In genomic region chr11:102375196-102376173, GRCm38 (mm10) we compare ENCODE assay signal across 8 mouse cellular contexts. TPM values are rescaled to one million over a fixed set of nuclear protein-coding genes. Genes with fewer than 3 reads are reported as not detected.
DNase-seq lines count a peak whose midpoint lies in the region; ATAC-seq and TF ChIP-seq lines count a peak whose summit lies in the region.

No protein-coding gene starts in this region.

- H3K4me2 ChIP-seq in lung, embryonic 15.5 days = peak overlapping the region; percentile 50

- H3K4me3 ChIP-seq in heart, adult 2 months = peak overlapping the region; percentile 28
- H3K4me3 ChIP-seq in kidney, adult 2 months (ENCODE audit: insufficient read depth, low read depth, low read length) = no peak overlapping the region
- peak overlapping the region; percentile 17 for H3K4me3 ChIP-seq in lung, embryonic 15.5 days
- H3K4me3 ChIP-seq in spleen, adult 2 months (ENCODE audit: extremely low read depth, insufficient read depth, insufficient read length) = no peak overlapping the region

- TF ChIP-seq EP300 in heart, adult 2 months (IDR thresholded peaks at IDR 0.05; ENCODE audit: insufficient read depth, low read depth, low read length) = no peak

- no peak for TF ChIP-seq CTCF in heart, adult 2 months (IDR thresholded peaks at IDR 0.05)
- no peak for TF ChIP-seq CTCF in kidney, adult 2 months (conservative IDR thresholded peaks at IDR 0.05; ENCODE audit: insufficient read depth, insufficient read length, low read depth, low read length)
- no peak for TF ChIP-seq CTCF in spleen, adult 2 months (IDR thresholded peaks at IDR 0.05; ENCODE audit: extremely low read depth, insufficient read depth, insufficient read length, insufficient replicate concordance)

- TF ChIP-seq POLR2A in heart, adult 2 months (IDR thresholded peaks at IDR 0.05; ENCODE audit: insufficient read depth, low read depth, low read length) = no peak
- TF ChIP-seq POLR2A in kidney, adult 2 months (IDR thresholded peaks at IDR 0.05; ENCODE audit: low read depth, low read length) = peak; percentile 15
- TF ChIP-seq POLR2A in spleen, adult 2 months (IDR thresholded peaks at IDR 0.05; ENCODE audit: low read depth, low read length) = no peak

- H3K27ac ChIP-seq in heart, adult 2 months = peak overlapping the region; percentile 51
- peak overlapping the region; percentile 82 for H3K27ac ChIP-seq in kidney, adult 2 months (ENCODE audit: insufficient read depth, low read depth, low read length)
- no peak overlapping the region for H3K27ac ChIP-seq in lung, embryonic 15.5 days
- H3K27ac ChIP-seq in spleen, adult 2 months (ENCODE audit: insufficient read depth, low read length) = peak overlapping the region; percentile 31; the same call in 1 of the 2 replicates

- no peaks in the 10 kb centered on the region for H3K9me3 ChIP-seq in lung, embryonic 15.5 days

- peaks cover 6% of the 10 kb centered on the region for H3K4me1 ChIP-seq in heart, adult 2 months (ENCODE audit: control insufficient read depth, insufficient read depth, low read length)
- peaks cover 7% of the 10 kb centered on the region; the same call in 1 of the 2 replicates for H3K4me1 ChIP-seq in kidney, adult 2 months (ENCODE audit: control insufficient read depth, insufficient read depth, low read length)
- H3K4me1 ChIP-seq in lung, embryonic 15.5 days = peaks cover 19% of the 10 kb centered on the region
- no peaks in the 10 kb centered on the region for H3K4me1 ChIP-seq in spleen, adult 2 months (ENCODE audit: control insufficient read depth, insufficient read depth, insufficient read length)

- ATAC-seq in cerebellum, adult (ENCODE audit: insufficient number of reproducible peaks, low FRiP score, low TSS enrichment) = peak; percentile 64; the same call in 1 of the 2 replicates
- peak; percentile 73; the same call in 1 of the 2 replicates for ATAC-seq in lung, embryonic 15.5 days (ENCODE audit: borderline replicate concordance, extremely low read depth, low FRiP score, low TSS enrichment)

- H3K79me2 ChIP-seq in heart, adult 2 months (replicated peaks; ENCODE audit: control insufficient read depth, insufficient read depth, low read length) = no peaks in the 10 kb centered on the region

- H3K9ac ChIP-seq in heart, adult 2 months (ENCODE audit: low read depth, low read length) = peak overlapping the region; percentile 37
- H3K9ac ChIP-seq in lung, embryonic 15.5 days = peak overlapping the region; percentile 28; the same call in 1 of the 2 replicates

- intact Hi-C loops in heart, adult 2 months (cut with DNase I) = no loop called here

- H3K36me3 ChIP-seq in heart, adult 2 months (ENCODE audit: control insufficient read depth, insufficient read depth, low read length) = no peaks in the 10 kb centered on the region
- H3K36me3 ChIP-seq in kidney, adult 2 months (ENCODE audit: control insufficient read depth, insufficient read depth, low read length) = no peaks in the 10 kb centered on the region
- no peaks in the 10 kb centered on the region for H3K36me3 ChIP-seq in lung, embryonic 15.5 days
- no peaks in the 10 kb centered on the region for H3K36me3 ChIP-seq in spleen, adult 2 months (ENCODE audit: control insufficient read depth, insufficient read depth, low read length)

- DNase-seq in cerebellum, postnatal 4 days (ENCODE audit: low spot score in 2 of 2) = no peak
- peak; percentile 73 for DNase-seq in embryo, embryonic 10.5 days (ENCODE audit: low spot score)
- peak; percentile 63 to 69 for DNase-seq in heart, adult 2 months
- peak; percentile 93 for DNase-seq in kidney, adult 2 months
- no peak for DNase-seq in spleen, adult 2 months (ENCODE audit: low read depth in 1 of 2, low spot score in 2 of 2)
- DNase-seq in left cerebral cortex, adult 8-10 months (ENCODE audit: low spot score in 2 of 2) = no peak

- no peaks in the 10 kb centered on the region for H3K27me3 ChIP-seq in heart, adult 2 months (ENCODE audit: control insufficient read depth, insufficient read depth, low read length)
- no peaks in the 10 kb centered on the region for H3K27me3 ChIP-seq in kidney, adult 2 months (replicated peaks; ENCODE audit: control insufficient read depth, insufficient read depth, low read length)
- H3K27me3 ChIP-seq in lung, embryonic 15.5 days = peaks cover 3% of the 10 kb centered on the region; the same call in 1 of the 2 replicates
- H3K27me3 ChIP-seq in spleen, adult 2 months (ENCODE audit: control insufficient read depth, insufficient read depth, low read length) = peaks cover 6% of the 10 kb centered on the region

- 16% methylated on average over 23 of the region's 23 CpGs for WGBS in heart, adult 2 months
- 15% methylated on average over 23 of the region's 23 CpGs for WGBS in kidney, adult 2 months
- 3% methylated on average over 23 of the region's 23 CpGs for WGBS in lung, embryonic 15.5 days
- WGBS in spleen, adult 2 months = 18% methylated on average over 23 of the region's 23 CpGs

RNA-seq across cellular contexts. Expression of gene Slc4a1, which starts 9.5 kb away (rescaled TPM):
- total RNA-seq in heart, adult 2 months (2021) = 10 to 100 TPM in 1 of 2 experiments, under 1 TPM in 1; 0.42 to 10.3 TPM
- 0.91 and 4.4 TPM in 2 replicates for polyA plus RNA-seq in heart, adult 2 months (2012; rRNA removed)
- polyA plus RNA-seq in kidney, adult 2 months (2012; rRNA removed) = 79.5 and 90.6 TPM in 2 replicates
- 10.1 and 14.0 TPM in 2 replicates for polyA plus RNA-seq in lung, embryonic 15.5 days (2015; fragmentation: Nextera tagmentation; extraction: Ambion mirVana)
- polyA plus RNA-seq in spleen, adult 2 months (2012; rRNA removed) = 301 and 381 TPM in 2 replicates
- under 1 TPM in 3 of 4 experiments, not detected in 1; 0.08 to 0.41 (median 0.24) TPM for total RNA-seq in left cerebral cortex, adult 8-10 months (2022)

RNA-seq across cellular contexts. Expression of gene Rundc3a, which starts 17.7 kb away (rescaled TPM):
- under 1 TPM in 1 of 2 experiments, not detected in 1; 0.66 TPM for total RNA-seq in heart, adult 2 months (2021)
- 0.23 and 0.32 TPM in 2 replicates for polyA plus RNA-seq in heart, adult 2 months (2012; rRNA removed)
- 2.6 and 3.4 TPM in 2 replicates for polyA plus RNA-seq in kidney, adult 2 months (2012; rRNA removed)
- polyA plus RNA-seq in lung, embryonic 15.5 days (2015; fragmentation: Nextera tagmentation; extraction: Ambion mirVana) = 1.6 and 2.0 TPM in 2 replicates
- polyA plus RNA-seq in spleen, adult 2 months (2012; rRNA removed) = 3.6 and 4.0 TPM in 2 replicates
- 100 to 1,000 TPM; 433 to 468 (median 439) TPM for total RNA-seq in left cerebral cortex, adult 8-10 months (2022)

RNA-seq across cellular contexts. Expression of gene Slc25a39, which starts 32.3 kb away (rescaled TPM):
- total RNA-seq in heart, adult 2 months (2021) = 100 to 1,000 TPM; 196 to 213 TPM
- 307 and 331 TPM in 2 replicates for polyA plus RNA-seq in heart, adult 2 months (2012; rRNA removed)
- 1,128 and 1,486 TPM in 2 replicates for polyA plus RNA-seq in kidney, adult 2 months (2012; rRNA removed)
- 240 and 247 TPM in 2 replicates for polyA plus RNA-seq in lung, embryonic 15.5 days (2015; fragmentation: Nextera tagmentation; extraction: Ambion mirVana)
- polyA plus RNA-seq in spleen, adult 2 months (2012; rRNA removed) = 348 and 407 TPM in 2 replicates
- total RNA-seq in left cerebral cortex, adult 8-10 months (2022) = 10 to 100 TPM; 64.1 to 75.4 (median 68.9) TPM

RNA-seq across cellular contexts. Expression of gene Grn, which starts 54.6 kb away (rescaled TPM):
- total RNA-seq in heart, adult 2 months (2021) = 10 to 100 TPM; 83.4 to 86.9 TPM
- 118 and 119 TPM in 2 replicates for polyA plus RNA-seq in heart, adult 2 months (2012; rRNA removed)
- 184 and 195 TPM in 2 replicates for polyA plus RNA-seq in kidney, adult 2 months (2012; rRNA removed)
- polyA plus RNA-seq in lung, embryonic 15.5 days (2015; fragmentation: Nextera tagmentation; extraction: Ambion mirVana) = 168 and 174 TPM in 2 replicates
- 232 and 240 TPM in 2 replicates for polyA plus RNA-seq in spleen, adult 2 months (2012; rRNA removed)
- 100 to 1,000 TPM in 2 of 4 experiments, 10 to 100 TPM in 2; 51.6 to 142 (median 80.2) TPM for total RNA-seq in left cerebral cortex, adult 8-10 months (2022)

RNA-seq across cellular contexts. Expression of gene Ubtf, which starts 55.9 kb away (rescaled TPM):
- 10 to 100 TPM; 52.5 to 59.4 TPM for total RNA-seq in heart, adult 2 months (2021)
- polyA plus RNA-seq in heart, adult 2 months (2012; rRNA removed) = 14.9 and 22.1 TPM in 2 replicates
- polyA plus RNA-seq in kidney, adult 2 months (2012; rRNA removed) = 27.0 and 30.3 TPM in 2 replicates
- 83.5 and 86.1 TPM in 2 replicates for polyA plus RNA-seq in lung, embryonic 15.5 days (2015; fragmentation: Nextera tagmentation; extraction: Ambion mirVana)
- 29.9 and 30.7 TPM in 2 replicates for polyA plus RNA-seq in spleen, adult 2 months (2012; rRNA removed)
- total RNA-seq in left cerebral cortex, adult 8-10 months (2022) = 100 to 1,000 TPM; 102 to 118 (median 113) TPM

Comparison
In these comparisons a context has a peak if more than half of its experiments do, and no peak if none do; other contexts are left out.
1. DNase-seq: peak in embryo, embryonic 10.5 days (single experiment), heart, adult 2 months (2 of 2) and kidney, adult 2 months (single experiment); none in cerebellum, postnatal 4 days (0 of 2), spleen, adult 2 months (0 of 2) and left cerebral cortex, adult 8-10 months (0 of 2).
2. H3K4me3 ChIP-seq: peak in heart, adult 2 months (single experiment) and lung, embryonic 15.5 days (single experiment); none in kidney, adult 2 months (single experiment) and spleen, adult 2 months (single experiment).